Mouse (Mus musculus): Measurements from ENCODE around the gene Dph2.

Dph2 gene

DNA sequence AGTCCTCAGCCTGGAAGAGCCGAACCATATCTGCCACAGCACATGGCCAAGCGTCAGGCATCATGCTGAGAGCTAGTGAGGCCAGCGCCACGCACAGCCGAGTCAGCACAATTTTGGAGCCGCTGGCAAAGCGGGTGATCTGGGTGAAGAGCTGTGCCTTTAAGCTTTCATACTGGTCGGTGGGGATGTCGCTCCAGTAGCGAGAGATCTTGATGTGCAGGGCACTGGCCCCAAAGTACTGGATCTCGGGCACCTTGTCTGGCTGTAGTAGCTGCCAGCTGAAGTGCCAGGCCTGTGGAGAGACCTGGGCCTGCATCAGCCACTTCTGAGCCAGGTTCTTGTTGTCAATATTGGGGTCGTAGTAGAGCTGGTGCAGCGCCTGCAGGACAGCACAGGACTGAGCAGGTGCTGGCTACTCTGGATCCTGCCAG lies 20.3 kb upstream of the Dph2 start:
- no peak for ATAC-seq (ENCODE audit: low TSS enrichment)

DNA sequence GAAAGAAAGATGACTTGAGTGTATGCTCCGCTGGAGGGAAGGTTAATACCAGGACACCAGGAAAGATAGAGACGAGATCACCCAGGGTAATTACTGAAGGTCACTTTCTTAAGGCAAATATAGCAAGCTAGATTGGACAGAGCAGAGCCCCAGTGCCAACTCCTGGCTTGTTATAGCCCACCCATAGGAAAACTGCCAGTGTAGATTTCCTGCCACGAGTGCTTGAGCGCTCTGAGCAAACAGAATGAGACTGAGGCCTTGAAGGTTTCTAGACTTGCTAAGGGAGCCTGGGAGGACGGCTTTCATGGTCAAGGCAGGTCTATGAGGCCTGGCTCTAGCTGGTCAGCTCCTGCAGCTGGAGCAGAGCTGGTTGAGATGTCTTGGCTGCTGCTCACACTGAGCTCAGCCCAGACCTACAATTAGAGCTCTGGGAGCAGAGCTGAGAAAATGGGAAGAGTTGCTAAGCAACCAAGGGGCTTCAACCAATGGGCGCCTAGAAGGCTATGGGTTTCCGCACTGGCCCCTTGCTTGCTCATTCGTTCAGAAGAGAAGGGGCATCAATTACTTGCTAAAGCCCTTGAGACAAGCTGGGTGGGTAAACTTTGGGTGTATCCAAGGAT lies 17.1 kb upstream of the Dph2 start:
- peak; percentile 35 for ATAC-seq (ENCODE audit: low TSS enrichment)

DNA sequence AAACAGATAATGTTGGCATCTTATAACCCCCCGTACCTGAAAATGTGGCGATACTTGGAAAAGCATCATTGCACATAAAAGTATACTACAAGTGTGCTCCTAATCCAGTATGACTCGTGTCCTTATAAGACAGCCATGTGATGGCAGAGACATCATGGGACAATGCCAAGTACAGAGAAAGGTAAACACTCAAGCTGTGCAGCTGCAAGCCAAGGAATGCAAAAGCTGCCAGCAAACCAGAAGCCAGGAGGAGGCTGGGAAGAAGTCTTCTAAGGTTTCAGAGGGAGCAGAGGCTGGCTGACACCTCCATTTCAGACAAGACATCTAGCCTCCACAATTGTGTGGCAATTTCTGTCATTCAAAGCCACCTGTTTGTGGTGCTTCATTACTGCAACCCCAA lies 14.4 kb upstream of the Dph2 start:
- ATAC-seq (ENCODE audit: low TSS enrichment), result no peak; the same call in 1 of the 2 replicates

DNA sequence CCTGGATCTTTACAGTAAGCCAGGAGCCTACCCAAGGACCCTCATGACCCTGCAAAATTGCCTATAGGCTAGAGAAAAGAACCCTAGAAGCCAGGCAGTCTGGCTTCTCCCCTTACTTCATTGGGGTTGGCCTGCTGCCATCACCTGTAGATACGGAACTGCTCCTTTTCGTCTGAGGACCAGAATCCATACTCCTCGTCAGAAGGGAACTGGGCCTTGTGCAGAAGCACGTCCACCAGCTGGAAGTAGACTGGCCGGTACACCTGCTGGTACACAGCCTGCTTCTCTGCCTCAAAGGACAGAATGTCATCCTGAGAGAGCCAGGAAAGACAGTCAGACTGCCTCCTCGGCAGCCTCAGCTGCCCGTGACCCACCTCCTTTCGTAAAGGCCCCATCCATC lies 12.9 kb upstream of the Dph2 start:
- no peak for ATAC-seq (ENCODE audit: low TSS enrichment)

DNA sequence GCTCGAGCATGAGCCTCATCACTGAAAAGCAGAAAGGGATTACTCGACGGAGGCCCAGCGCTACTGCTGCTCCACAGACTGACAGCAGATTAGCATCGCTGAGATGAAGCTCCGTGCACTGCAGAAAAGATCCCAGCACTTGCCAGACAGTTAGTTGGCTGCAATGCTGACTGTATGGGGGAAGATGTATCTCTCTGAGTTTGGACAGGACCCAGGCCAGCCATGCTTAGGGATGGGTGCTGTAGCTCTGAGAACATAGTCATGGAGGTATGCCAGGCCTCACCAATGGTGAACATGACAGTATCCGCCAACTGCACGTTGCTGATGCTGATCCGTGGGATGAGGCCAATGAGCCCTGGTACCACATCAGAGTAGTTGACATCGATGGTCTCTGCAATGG lies 12.3 kb upstream of the Dph2 start:
- peak; percentile 67 for ATAC-seq (ENCODE audit: low TSS enrichment)

DNA sequence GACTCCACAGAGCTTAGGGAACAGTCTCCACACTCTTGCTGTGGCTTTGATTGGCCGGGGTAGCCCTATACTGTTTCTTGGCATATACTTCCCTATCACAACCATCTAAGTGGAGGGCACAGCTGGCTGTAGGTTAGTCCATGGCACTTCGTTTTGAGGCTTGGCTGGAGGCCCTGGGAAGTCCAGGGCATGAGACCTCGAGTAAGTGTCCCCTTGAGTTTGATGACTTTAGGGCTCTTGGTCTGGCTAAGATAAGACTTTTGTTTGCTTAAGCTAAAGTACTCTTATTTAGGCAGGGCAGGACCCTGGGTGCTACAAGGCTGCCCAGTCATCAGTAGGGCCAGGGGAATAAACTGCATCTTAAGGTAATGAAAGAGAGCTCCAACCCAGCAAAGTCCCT lies 6.3 kb upstream of the Dph2 start:
- ATAC-seq (ENCODE audit: low TSS enrichment), result no peak

DNA sequence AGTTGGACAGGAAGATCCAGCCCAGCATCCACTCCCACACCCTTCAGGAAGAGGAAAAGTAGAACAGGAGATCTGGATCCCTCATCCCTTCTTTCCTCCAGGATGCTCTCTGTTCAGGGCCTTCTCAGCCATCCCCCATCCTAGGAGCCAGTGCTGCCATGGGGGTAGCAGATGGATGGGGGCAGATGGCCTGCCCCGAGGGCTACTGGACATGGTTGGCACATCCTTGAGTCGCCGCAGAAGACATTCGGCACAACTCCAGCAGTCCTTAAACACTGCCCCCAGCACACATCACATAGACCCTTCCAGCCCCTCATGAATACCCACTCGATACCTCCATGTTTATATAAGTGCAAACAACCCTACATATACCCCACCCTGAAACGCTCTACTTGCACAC lies 4.2 kb upstream of the Dph2 start:
- no peak for ATAC-seq (ENCODE audit: low TSS enrichment)

DNA sequence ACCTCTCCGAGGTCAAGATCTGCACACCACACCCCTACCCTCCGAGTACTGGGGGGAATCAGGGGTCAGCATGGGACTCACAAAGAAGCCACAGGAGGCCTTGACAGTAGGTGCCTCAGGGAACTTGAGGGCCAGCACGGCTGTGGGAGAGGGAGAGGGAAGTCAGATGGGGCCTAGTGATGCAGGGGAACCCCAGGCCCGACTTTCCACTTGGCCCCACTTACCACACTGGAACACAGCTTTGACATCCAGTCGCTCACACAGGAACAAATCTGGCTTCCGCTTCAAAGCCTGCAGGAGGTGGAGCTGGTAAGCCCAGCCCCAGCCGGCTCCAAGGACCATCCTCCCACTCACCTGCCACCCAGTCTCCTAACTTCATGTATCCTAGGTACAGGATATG lies 3.5 kb upstream of the Dph2 start:
- no peak for ATAC-seq (ENCODE audit: low TSS enrichment)

DNA sequence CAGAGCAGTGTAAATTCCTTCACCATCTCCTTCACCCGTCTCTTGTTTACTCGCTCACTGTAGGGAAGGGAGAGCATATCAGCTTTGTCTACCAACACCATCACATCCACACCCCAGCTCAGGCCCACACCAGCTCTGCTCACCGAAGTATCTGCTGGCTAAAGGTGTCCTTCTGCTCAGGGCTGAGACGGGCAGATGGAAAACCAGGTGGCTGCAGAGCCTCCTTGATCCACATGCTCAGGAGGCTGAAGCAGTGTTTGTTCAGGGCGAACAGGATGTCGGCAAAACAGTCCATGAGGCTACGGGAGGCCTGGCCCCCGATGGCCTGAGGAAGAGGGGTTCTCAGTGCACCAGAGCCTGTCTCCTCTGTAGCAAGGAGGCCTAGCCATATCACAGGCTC lies 2.8 kb upstream of the Dph2 start:
- ATAC-seq (ENCODE audit: low TSS enrichment), result no peak

DNA sequence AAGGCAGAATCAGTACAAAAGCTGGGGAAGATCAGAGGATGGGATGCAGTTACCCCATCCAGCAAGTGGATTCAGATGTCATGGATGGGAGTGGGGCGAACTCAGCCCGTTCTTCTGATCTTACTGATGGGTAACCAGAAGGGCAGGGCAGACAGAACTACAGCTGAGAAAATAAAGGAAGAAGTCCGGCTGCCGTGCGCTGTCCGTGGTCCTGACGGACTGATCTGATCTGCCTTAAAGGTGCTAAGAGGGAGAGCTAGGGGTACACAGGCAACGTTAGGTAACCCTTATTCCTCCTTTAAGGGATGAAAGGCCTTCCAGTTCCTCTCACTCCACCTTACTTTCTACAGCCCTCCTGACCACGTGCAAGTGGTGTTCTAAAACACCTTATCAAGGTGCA lies 1.5 kb upstream of the Dph2 start:
- no peak for ATAC-seq (ENCODE audit: low TSS enrichment)

DNA sequence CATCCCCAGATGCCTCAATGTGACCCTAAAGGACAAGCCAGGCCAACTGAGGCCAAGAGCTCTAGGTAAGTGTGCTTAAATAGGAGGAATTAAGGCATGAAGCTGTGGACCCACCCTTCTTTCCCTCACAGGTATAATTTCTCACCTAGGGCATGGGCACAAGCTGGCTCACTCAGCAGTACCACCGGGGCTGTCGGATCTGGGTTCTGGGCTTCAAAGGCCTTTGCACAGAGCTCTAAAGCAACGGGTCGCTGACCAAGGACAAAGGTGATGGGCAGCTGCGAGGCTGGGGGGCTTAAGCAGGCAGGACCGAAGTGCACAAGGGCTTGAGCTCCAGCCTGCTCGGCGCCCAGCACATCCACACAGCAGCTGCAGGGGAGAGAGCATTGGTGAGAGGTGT lies 1.1 kb downstream of the Dph2 start:
- no peak for ATAC-seq (ENCODE audit: low TSS enrichment)

DNA sequence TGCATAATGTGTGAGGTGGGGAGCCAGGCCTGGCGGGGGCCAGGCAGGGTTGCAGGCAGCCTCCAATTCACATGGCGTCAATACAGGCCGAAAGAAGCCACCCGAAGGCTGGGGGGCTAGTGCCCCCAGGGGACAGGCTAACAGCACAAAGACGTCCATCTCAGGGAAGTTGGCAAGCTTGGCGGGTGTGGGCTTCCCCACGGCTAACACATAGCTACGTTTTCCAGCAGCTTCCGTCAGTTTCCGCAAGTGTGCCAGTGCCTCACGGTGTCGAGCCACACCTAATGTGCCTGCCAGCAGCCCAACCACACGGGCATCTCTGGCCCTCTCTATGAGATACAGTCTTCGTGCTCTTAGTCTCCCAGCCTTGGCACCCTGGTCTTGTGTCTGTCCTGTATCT lies 1.8 kb downstream of the Dph2 start:
- no peak for ATAC-seq (ENCODE audit: low TSS enrichment)

DNA sequence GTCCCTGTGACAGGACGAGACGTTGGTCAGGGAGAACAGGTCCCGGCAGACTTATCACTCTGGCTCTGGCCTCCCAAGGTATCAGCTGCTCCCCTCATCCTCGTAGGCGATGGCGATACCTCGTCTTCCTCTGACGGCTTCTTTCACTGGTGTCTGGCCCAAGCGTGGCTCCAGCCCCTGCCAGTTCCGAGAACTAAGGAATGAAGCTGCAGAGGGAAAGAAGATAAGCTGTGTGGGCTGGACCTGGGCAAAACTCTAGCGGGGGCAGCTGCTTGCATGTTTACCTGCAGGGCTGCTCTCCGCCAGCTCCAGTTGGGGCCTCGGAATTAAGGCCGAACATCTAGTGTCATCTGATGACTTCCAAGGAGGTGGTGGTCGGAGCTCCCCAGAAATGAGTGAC lies 2.4 kb downstream of the Dph2 start:
- no peak for ATAC-seq (ENCODE audit: low TSS enrichment)

DNA sequence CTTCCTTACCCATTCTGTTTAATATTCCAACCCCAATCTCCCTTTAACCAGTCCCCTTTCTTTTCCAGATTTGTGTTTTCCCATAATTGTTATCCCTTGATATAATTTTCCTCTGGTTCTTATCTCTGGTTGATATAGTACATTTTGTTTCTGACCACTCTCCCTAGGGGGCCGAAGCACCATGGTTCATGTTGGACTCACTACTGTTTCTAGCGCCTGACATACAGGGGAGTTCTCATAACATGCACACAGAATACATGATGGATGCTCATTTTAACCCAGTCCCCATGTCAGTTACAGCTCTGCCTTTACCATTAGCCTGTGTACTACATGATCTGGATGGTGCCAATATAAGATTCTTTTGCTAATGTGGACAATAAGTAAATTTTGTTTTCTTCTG lies 3.9 kb downstream of the Dph2 start:
- no peak for ATAC-seq (ENCODE audit: low TSS enrichment)

DNA sequence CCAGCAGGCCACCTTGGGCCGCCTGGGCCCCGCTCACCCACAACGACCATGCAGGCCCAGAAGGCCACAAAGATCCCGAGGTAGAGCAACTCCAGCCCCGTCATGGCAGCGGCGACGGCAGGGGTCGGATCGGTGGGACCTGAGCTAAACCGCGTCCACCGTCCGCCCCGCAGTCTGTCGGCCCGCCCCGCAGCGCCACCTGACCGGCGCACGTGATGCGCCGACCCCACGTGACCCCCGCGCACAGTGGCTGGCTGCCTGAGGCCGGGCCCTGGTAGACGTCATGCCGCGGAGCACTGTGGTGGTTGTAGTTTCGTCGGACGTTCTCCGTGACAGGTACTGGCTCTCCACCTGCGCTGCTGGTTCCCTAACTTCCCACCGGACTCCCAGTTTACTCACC lies 4.7 kb downstream of the Dph2 start, which contains the start of gene Atp6v0b:
TSS of gene Atp6v0b (minus strand) at position 201 of the 400 bp plus-strand sequence.
- peak; percentile 63 for ATAC-seq (ENCODE audit: low TSS enrichment)

DNA sequence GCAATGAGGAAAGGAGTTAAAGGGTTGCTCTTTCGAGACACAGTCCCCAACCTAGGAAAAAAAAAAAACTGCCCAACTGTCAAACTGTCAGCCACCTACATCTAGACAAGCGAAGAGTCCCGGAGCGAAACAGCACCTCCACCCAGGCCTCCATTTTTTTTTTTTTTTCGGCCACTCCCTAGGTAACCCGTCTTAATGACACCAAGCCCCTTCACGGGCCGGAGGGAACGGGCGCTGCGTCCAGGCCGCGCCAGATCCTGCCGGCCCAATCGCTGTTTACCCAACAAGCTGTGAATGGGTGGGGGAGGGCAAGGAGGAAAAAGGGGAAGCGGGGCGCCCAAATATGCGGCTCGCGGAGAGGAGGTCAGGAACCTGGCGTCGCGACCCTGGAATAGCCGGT lies 5.2 kb downstream of the Dph2 start:
- ATAC-seq (ENCODE audit: low TSS enrichment), result no peak

DNA sequence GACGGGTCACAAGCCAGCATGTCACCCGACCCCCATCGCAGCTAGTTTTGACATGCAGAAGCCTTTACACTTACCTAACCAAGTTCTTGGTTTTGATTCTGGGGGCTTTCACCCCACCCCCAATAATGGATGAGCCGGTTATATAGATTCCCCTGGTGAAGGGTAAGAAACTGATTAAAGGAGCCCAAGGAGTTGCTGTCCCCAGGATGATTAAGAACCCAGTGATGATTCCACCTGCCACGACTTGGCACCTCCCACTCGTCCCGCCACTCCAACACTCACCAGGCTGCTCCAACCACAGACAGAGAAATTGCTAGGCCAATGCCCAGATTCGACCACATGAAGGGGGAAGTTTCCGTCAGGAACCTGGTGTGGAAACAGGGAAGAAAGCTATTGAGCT lies 5.8 kb downstream of the Dph2 start:
- no peak for ATAC-seq (ENCODE audit: low TSS enrichment)

DNA sequence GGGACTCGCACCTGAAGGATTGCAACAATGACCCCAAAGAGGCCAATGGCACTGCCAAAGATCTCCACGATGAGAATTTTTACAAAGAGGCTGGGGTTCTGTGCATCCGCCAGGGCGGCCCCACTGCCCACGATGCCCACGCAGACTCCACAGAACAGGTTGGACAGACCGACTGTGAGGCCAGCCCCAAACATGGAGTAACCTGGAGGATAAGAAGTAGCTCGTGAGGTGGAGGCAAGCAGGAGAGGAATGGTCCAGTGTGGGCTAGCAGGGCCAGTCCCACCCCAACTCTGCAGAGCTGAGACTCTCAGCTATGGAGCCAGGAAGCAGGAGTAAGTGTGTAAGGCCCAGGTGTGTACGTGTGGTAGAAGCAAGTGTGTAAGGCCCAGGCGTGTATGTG lies 6.7 kb downstream of the Dph2 start:
- ATAC-seq (ENCODE audit: low TSS enrichment), result no peak

DNA sequence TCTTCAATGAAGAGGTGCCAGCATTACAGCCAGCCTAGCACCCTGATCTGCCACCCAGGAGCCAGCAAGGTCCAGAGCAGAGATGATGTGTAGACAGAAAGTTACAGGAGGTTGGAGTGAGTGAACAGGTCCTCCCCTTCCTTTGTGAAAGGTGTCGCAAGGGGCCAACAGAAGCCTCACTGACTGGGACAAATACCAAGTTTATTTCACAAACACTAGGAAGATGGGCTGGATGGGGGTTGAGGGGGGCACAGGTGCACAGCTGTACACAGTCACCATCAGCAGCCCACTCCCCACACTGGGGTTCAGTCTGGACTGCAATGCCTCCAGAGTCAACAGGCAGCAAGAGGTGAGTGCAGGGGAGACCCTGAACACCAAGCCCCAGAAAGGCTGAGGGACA lies 7.7 kb downstream of the Dph2 start:
- no peak for ATAC-seq (ENCODE audit: low TSS enrichment)

DNA sequence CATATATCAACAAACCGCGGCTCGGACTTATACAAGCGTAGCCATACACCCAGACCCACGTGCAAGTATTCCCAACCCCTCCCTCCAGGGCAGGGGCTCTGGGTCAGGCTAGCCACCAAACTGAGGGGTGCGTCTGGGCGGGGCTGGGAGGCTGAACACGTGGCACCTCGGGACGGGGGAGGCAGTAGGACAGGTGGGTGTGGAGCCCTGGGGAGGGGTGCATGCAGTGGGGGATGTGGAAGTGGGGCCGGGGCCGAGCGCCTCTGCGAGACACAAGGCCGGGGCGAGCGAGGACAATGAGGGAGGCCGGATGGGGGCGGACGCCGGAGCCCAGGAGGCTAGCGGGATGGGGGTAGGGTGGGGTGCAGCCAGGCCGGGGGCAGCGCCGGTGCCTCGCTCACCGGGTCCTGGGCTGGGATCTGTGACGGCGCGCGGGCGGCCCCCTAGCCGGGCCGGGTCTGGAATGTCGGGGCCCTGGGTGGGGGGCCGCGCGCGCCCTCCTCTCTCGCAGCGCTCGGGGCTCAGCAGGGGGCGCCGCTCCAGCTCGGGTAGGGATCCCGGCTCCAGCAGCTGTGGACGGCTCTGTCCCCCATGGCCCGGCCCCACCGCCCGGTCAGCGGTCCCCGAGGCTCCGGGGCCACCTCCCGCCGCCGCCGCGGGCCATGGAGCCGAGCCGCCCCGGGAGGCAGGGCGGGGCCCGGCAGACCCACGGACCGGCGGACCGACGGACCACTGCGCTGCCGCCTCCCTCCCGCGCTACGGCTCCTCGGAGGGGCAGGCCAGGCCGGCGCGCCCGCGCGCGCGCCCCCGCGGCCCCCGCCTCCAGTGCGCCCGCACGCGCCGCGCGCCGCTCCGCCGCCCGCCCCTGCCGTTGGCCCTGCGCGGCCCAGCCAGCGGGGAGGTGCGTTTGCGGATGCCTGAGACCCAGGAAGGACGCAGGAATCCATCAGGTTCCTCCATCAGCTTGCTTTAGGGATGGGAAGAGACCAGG lies 8.8 kb downstream of the Dph2 start, which contains the start of gene B4galt2:
TSS of gene B4galt2 (minus strand) at position 787 of the 991 bp plus-strand sequence.
- ATAC-seq (ENCODE audit: low TSS enrichment), result peak; percentile 8

DNA sequence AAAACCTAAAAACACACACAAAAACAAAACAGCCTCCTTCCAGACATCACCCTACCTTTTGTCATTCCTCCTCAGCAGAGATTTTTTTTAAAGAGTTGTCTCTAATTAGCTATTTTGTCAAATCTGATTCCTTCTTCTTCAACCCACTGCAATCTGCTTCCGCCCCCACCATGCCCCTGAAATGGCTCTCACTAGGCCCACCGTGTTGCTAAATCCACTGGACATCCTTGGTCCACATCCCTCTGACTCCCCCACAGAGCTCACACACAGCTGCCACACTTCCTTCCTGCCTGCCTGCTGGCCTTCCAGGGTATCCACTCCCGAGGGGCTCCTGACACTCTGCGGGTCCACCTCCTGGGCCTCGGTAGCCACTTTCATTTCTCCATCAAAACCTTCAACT lies 13.1 kb downstream of the Dph2 start:
- no peak for ATAC-seq (ENCODE audit: low TSS enrichment)

DNA sequence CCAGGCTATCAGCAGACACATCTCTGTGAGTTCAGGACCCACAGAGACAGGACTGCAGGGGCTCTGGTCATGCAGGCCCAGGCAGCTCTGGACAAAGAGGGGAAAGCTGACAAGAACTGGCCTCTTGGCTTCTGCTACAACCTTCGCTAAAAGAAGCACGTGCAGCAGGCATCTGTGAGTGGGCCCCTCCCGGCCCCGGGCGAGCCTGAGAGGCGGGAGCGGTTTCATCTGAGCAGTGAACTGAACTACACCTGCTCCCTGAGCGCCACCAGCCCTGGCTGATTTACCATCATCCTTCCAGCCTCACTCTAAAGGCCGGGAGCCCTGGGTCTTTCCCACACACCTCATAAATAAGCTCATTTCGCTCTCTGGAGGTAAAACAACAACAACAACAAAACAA lies 13.5 kb downstream of the Dph2 start:
- no peak for ATAC-seq (ENCODE audit: low TSS enrichment)

DNA sequence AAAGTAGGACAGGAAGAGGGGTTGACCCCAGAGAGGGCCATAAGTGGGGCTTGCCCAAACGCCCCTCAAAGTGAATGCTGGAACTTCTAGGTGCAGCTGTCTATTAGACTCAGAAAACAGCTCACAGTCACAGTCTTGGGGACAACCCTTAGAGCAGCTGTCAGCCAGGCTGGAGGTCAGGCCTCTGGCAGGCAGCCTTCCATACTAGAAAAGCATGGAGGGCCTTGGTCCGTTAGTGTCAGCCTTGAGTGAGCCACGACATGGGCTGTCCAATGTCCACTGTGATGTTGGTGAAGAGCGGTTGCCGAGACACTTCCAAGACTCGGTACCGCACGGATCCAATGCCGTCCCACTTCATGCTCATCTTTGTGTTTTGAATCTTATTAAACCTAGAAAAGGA lies 18.2 kb downstream of the Dph2 start:
- ATAC-seq (ENCODE audit: low TSS enrichment), result no peak
